Mouse (Mus musculus): ENCODE measurements around the gene Wdr6.

Wdr6 gene

DNA sequence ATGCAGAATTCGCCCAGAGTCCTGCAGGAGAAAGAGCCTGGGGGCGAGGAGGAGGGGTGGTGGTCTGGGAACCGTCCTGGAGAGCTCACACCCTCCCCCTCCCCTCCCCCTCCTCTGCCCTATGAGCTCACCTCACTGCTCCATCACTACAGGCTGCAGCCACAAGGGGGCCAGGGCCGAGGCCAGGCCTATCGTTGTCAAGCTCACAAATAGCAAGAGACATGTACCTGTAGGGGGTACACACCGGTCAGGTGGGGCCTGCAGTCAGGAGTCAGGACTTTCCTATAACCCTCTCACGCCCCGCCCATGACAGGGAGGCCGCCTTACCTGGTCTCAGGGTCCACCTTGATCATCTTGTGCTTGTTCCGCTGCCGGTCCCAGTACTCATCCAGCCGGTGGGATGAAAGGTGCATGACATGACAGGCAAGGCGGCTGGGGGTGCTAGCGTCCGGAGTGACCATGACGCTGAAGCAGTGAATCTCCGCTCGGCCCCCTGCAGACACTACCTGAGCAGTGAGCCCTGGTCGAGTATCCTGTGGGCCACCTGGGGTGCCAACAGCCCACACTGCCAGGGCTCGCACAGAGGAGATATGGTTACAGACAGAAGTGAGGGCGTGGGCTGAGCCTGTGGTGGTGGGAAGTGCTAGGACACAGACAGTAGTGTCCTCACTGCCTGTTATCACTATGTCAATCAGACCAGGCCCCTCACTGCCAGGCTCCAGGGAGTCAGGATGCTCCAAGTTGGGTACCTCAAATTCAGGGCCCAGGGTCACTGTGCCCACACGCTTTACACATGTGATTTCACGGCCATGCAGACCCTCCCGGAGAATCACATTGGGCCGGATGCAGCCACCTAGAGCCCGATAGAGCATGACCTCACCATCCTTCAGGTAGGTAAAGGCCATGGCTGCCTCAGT, 4.5 kb downstream of the Wdr6 start:
- DNase-seq (ENCODE audit: low spot score in 2 of 2) = no peak

DNA sequence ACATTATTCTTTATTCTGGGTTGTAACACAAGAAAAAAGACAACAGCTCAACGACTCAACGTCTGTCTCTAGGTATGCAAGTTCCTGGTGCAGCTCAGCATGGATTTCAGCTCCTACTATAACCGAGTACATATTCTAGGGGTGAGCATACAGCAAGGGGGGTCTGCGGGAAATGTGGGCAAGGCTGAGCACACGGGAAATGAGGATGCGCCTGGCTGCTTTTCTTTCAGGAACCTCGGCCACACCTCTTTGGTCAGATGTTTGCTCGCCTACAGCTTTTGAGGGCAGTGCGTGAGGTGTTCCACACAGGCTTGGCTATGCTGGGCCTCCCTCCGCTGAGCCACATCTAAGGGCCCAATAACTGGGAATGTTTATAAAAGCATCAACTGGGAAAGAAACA, 6.2 kb downstream of the Wdr6 start:
- no peak for DNase-seq (ENCODE audit: low spot score in 2 of 2)

DNA sequence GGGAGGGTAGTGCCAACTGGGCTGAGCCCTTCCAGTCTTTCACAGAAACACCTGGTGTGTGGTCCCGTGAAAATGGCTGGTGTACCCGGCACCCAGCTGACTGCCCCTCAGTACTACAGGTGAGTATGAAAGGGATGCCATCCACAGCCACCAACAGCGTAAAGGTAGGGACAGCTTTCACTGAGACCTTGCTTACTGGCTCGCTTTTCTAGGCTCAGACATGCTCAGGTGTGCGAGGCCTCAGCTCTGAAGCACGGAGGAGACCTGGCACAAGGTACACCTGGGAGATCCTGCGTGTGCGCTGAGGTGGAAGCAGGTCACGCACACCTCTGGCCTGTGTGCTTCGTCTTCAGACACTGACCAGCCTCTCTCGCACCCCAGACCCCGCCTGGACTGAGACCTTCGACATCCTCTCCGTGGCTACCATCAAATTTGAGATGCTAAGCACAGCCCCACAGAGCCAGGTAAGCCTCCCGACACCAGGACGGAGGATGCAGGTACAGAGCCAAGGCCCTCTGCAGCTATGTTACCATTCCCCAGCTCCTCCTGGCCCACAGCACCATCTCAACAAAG, 7.1 kb downstream of the Wdr6 start:
- no peak for DNase-seq (ENCODE audit: low spot score in 2 of 2)

GRCm38 (mm10) chr9:108570207-108570896, 8.2 kb downstream of the Wdr6 start:
- no peak for DNase-seq (ENCODE audit: low spot score in 2 of 2)

DNA sequence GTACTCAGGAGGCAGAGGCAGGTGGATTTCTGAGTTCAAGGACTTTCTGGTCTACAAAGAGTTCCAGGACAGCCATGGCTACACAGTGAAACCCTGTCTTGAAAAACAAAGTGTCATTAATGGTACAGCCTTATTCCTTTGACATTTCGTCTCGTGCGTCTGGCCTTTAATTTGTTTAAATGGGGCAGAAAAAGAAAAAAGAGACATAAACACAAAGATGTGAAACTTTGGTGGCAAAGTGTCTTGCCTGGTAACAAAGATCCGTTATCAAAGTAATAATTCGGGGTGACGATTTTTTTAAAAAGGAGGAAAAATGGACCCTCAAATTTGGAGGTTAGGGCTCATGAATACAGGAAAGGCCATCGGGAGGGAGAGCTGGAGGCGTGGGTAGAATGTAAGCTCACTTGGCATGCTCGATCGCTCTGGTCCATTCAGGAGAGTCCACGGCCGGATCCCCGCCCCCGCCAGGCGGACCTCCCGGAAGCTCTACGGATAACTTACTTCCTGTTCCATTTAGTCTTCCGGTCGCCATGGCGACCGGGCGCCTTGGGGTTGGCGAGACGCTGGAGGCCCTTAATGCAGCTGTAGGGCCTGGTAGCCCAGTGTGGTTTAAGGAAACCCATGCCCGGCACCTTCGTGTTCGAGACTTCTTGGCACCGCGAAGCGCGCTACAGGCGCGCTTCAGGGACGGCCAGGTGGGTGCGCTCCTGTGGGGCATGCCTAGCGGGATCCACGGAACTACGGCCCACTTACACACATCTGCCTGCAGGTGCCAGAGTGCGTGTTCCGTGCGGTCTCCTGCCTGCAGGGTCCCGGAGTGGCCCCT, 8.9 kb downstream of the Wdr6 start, which contains the start of gene Dalrd3:
TSS of gene Dalrd3 (plus strand) at position 506 of the 826 bp plus-strand sequence.
- peak; percentile 86 to 91 for DNase-seq (ENCODE audit: low spot score in 2 of 2)

GRCm38 (mm10) chr9:108568511-108568921, 10.0 kb downstream of the Wdr6 start:
- DNase-seq (ENCODE audit: low spot score in 2 of 2) = no peak

DNA sequence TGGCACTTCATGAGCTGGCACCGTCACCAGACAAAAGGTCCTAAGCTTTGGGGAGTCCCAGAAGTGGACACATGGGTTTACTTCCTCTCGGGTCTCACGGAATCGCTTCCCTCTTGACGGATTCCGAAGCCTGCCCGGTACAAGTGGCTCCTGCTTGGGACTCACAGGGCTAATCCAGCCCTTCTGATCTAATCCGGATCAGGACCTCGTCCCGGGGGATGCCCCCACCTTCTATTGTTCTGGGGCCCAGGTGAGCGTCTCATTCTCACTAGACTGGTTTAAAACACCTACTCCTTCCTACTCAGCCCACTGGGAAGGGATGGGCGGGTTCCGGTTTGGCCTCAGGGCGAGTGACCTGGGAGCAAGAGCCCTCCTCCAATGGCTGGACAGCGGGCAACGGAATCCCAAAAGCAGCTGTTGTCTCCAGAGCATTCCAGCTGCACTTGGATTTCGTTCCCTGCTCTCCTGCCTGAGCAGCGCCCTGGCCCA, 10.6 kb downstream of the Wdr6 start:
- DNase-seq (ENCODE audit: low spot score in 2 of 2) = no peak

DNA sequence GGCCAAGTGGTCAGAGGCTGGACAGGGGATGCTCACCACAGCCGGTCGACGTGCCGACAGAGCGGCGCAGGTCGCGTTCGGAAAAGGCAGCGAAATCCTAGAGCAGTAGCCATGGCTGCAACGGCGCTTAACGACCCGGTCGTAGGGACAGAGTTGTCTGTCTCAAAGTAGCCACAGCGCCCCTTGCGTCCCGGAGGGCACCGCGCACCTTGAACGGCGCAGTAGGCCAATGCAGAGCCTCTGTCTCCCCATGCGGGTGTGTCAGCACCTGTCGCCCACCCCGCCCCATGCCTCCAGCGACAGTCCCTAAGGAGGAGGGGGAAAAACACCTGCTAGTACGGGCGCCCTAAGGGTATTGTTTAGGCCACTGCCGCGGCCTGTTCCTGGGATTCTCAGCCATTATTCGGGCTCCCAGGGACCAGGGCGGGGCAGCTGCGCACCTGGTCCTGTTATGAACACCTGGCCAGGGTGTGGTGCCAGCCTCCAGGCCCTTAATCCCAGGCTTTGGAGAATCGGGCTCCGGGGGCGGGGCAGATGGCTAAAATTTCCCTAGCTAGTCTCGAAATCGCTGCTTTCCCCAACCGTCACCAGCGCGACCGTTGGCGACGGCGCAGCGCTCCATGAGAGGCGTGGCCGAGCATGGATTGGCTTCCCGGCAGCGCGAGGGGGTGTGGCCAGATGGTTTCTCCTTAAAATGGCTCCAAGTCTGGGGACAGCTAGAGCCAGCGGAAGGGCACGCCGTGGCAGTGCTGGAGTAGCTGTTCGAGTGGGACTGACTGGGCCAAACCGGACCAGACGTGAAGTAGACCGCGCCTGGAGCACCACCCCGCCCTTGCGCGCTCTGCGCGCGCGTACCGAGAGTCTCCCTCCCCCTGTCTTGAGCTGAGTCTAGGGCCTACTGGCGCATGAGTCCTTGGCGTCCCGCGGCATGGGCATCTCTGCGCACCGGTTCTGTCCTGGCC, 11.4 kb downstream of the Wdr6 start, which contains the start of gene Ndufaf3:
TSS of gene Ndufaf3 (minus strand) at position 620 of the 962 bp plus-strand sequence.
- DNase-seq (ENCODE audit: low spot score in 2 of 2) = peak; percentile 92 to 94

DNA sequence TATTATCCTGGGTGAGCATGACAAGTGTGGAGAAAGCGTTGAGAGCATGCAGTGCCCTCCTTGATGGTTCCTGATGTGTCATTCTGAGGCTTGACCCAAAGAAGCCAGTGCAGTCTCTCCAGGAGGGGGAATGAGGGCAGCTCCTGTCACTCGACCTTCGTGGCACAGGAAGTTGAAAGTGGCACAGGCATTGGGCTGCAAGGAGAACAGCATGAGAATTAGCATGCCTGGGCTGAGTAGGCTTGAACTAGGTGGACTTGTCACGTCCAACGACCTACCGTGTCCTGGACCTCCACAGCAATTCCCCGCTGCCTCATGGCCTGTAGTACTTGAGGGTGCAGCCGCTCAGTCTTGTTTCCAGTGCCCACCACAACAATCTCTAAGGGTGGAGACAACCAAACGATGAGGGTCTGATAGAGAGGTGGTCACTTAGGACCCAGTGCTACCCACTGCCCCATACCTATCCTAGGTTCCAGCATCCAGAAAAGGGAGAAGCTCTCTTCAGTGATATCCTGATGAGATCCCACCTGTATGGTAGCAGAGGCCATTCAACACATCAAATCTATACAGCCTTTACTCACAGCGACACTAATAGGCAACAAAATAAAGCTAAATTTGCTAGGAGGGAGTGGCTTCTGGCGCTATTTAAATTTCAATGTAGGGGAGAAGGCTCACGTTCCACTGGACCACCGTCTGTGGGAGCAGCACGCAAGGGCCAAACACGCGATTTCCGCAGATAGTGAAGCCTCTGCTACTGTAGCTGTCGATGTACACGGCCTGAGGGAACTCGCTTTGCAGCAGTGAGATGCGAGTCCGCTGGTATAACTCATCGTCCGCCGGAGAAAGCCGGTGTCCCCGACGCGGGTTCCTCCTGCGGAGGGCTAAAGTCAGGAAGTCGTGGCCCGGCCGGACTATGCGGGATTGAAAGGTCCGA, 12.4 kb downstream of the Wdr6 start:
- DNase-seq (ENCODE audit: low spot score in 2 of 2) = no peak

DNA sequence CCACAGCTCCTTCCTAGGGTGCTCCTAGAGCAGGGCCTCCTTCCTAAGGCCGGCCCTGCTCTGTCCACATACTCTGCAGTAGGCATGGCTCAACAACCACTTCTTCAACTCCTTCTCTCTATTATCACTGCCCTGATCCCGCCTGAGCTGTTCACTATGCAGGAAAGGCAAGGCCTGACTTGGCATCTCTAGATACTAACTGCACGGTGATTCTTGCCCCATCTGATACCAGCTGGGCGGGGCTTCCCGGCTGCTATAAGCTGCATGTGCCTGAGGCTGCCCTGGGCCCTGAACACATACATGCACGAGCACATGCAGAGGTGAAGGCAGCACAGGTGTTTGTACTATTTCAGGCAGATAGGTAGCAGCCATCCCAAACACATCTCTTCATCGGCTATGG, 14.4 kb downstream of the Wdr6 start:
- DNase-seq (ENCODE audit: low spot score in 2 of 2) = no peak

DNA sequence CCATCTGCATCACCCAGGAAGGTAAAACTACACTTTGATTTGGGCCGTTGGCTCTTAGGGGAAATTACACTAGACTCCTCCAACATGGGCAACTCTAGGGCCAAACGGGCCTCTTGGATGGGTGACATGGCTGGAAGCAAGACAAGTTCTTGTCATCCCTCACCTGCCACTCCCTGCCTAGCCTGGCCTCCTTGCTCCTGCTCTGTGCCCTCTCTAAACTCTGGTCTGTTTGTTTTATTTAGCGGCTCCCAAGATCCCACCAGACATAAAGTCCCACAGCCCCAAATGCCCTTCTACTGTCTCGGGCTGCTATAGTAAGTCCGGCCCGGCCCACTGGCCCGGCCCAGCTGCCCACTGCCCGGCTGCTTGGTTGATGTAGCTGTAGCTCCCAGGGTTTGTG, 14.9 kb downstream of the Wdr6 start:
- no peak for DNase-seq (ENCODE audit: low spot score in 2 of 2)

DNA sequence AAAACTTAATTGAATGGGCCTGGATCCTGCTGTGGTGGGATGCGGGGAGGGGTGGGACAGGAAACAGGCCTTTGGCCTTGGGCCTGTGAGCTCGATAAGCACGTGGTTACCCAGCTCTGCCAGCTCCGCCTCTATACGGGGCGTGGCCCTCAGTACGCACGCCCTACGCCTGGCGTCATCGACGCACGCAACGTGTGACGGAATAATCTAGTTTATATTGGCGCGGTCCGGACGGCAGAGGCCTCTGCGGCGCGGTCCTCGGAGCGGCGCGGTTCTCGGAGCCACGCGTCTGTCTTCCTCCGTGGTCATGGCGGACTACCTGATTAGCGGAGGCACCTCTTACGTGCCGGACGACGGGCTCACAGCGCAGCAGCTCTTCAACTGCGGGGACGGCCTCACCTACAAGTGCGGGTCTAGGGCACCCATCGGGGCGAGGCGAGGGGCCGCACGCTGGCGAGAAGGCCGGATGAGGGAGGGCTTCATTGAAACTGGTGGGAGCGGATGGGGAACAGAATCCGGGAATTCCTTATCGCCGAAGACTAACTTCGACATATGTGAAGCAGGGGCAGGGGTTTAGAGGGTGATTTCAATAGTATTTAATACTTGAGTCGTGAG, 18.2 kb downstream of the Wdr6 start, which contains the start of gene Impdh2:
TSS of gene Impdh2 (plus strand) at position 60 of the 615 bp plus-strand sequence.
- DNase-seq (ENCODE audit: low spot score in 2 of 2) = peak; percentile 93

DNA sequence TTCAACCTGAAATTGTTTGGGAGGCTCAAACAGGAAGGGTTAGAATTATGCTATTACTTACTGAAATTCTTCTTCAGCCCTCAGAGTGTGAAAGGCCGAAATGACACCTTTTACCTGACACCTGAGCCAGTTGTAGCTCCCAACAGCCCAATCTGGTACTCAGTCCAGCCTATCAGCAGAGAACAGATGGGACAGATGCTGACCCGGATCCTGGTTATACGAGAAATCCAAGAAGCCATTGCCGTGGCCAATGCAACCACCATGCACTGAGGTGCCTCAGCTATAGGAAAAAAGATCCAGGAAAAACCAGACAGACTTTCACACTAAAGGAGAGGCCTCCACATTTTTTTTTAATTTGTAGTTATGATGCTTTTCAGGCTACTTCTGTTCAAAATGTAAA, 19.4 kb downstream of the Wdr6 start:
- DNase-seq (ENCODE audit: low spot score in 2 of 2) = no peak

GRCm38 (mm10) chr9:108546875-108547274, 31.7 kb downstream of the Wdr6 start:
- no peak for DNase-seq (ENCODE audit: low spot score in 2 of 2)

DNA sequence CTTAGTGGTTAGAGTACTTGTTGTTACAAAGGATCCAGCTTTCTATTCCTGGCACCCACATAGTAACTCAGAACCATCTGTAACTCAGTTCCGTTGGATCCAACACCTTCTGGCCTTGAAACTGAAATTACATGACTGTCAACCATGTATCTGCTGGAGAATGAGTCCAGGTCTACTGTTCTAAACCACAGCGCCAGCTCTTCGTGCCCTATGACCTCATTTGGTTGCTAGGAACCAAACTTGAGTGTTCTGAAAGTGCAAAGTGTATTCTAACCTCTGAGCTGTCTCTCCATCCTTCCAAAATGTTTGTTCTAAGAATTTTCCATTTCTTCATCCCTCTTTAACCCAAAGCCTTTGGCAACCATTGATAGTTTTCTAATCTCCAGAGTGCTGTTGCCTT, 32.6 kb downstream of the Wdr6 start:
- DNase-seq (ENCODE audit: low spot score in 2 of 2) = no peak

DNA sequence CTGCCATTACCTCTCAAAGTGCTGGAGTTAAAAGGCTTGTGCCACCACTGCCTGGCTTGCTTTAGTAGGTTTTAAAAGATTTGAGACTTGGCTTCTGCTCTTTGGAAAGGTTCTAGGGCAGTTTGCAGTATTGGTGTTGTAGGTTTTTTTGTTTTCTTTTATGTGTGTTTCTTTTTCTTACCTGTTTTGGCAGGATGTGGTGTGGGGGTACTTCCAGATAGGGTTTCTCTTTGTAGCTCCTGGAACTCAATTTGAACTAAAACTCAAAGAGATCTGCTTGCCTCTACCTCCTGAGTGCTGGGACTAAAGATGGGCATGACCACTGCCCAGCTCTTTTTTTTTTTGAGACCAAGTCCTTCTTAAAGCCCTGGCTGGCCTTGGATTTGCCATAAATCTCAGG, 37.7 kb downstream of the Wdr6 start:
- DNase-seq (ENCODE audit: low spot score in 2 of 2) = no peak

DNA sequence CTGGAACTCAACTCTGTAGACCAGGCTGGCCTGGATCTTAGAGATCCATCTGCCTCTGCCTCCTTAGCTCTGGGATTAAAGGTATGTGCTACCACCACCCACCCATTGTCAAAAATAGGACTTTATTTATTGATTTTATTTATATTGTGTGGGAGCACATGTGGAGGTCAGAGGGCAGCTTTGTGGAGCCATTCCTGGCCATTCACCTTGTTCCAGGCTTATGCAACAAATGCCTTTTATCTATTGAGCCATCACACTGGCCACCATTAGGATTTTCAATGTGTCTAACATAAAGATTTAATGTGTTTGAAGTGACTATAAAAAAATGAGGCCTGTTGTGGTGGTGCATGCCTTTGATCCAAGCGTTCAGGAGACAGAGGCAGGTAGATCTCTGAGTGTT, 47.0 kb downstream of the Wdr6 start:
- no peak for DNase-seq (ENCODE audit: low spot score in 2 of 2)

DNA sequence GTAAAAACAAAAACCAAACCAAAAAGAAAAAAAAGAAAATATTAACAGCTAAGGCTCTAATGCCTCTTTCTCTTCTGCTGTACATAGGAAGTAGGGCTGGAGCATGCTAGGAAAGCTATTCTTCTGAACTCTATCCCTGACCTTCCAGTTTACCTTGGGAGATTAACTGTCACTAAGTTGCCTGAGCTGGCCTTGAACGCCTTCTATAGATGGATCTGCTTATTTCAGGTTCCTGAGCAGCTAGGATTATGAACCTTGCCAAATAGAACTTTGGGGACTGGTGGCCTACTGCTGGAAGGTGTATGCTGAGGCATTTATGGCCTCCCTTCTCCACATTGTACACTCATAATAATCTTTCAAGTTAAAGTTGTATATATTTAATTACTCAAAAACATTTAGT, 47.6 kb downstream of the Wdr6 start:
- no peak for DNase-seq (ENCODE audit: low spot score in 2 of 2)

DNA sequence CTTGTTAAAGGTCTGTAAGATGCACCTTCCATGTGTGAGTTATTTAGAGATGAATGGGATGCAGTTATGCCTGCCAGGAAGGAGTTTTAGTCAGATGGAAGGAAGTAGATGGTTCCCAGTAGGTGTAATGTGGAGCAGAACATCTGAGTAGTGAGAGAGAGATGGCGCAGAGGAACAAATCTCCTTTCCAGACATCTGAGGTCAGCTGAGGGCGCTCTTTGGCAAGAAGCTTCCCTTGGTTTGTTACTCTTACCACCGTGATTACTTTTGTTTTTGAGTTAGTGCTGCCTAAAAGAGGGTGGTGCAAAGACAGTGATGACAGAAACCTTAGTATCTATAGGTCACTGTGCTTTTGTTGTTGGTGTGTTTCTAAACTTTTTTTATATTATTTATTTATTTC, 53.1 kb downstream of the Wdr6 start:
- DNase-seq (ENCODE audit: low spot score in 2 of 2) = no peak
